Mouse (Mus musculus) testis, adult 2 months (tissue): ENCODE data around the gene Opcml.

Source experiments
- CTCF ChIP-seq: fragments of 200-500 bp; IDR thresholded peaks from 2 replicates; pipeline ENCODE4 v1.5.1; 2012; ENCODE audit warnings: low read depth, mild to moderate bottlenecking, inconsistent platforms, low read length, moderate library complexity; ENCODE audit not compliant: control insufficient read depth, insufficient read depth, insufficient replicate concordance
- POLR2A ChIP-seq: fragments of 200-500 bp; IDR thresholded peaks from 2 replicates; pipeline ENCODE4 v1.6.1; 2012; ENCODE audit warnings: low read depth, mild to moderate bottlenecking, inconsistent platforms, low read length, moderate library complexity; ENCODE audit not compliant: control insufficient read depth

DNA sequence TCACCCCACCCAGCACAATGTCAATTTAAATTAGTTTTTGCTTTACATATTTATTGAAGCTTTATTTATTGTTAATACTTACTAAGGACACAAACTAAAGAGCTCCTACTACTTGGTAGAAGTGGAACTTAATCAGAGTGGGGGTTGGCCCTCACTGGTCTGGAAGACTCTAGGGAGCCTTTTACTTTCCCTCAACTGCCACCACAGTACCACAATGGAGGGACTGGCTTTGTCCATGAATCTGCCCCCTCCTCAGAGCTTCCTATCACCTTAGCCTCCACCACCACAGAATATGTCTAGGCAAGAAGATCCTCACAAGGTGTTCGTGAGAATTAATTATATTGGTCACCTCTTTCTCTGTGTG lies 465.3 kb downstream of the Opcml start:
- TF ChIP-seq CTCF (no peak), POLR2A (no peak)
